Mouse (Mus musculus): ENCODE results near the gene Scamp2. TPM values are rescaled to one million over a fixed set of nuclear protein-coding genes. Genes with fewer than 3 reads are reported as not detected.

The Scamp2 gene
- 24.9 and 25.7 TPM in 2 replicates for polyA plus RNA-seq (2015; fragmentation: Nextera tagmentation; extraction: Ambion mirVana)

GRCm38 (mm10) chr9:57560861-57561710 lies at the start of gene Scamp2:
Scamp2 (plus strand) TSS chr9:57560943.
- Histone ChIP-seq H3K9me3 (replicated peaks) (no peaks in the 10 kb centered on the region), H3K4me2 (peak within 1 kb of the TSS; percentile 81), H3K27ac (replicated peaks) (peak within 1 kb of the TSS; percentile 75), H3K36me3 (replicated peaks) (no peaks in the 10 kb centered on the region), H3K4me3 (replicated peaks) (peak within 1 kb of the TSS; percentile 74), H3K9ac (peak within 1 kb of the TSS; percentile 69), H3K27me3 (peaks cover 8% of the 10 kb centered on the region), H3K4me1 (replicated peaks) (peaks cover 43% of the 10 kb centered on the region)
- ATAC-seq (ENCODE audit: insufficient read depth) = peak; percentile 99
- WGBS (ENCODE audit: insufficient replicate concordance) = under 1% methylated on average over 37 of the region's 37 CpGs

- H3K27ac ChIP-seq (replicated peaks) = no peak overlapping the region
- H3K36me3 ChIP-seq (replicated peaks) = no peaks in the 10 kb centered on the region
- no peak overlapping the region for H3K4me3 ChIP-seq (replicated peaks)
- WGBS (ENCODE audit: insufficient replicate concordance) = 9% methylated on average over 3 of the region's 3 CpGs
- no peak overlapping the region for H3K4me2 ChIP-seq
- H3K9ac ChIP-seq = no peak overlapping the region
- H3K4me1 ChIP-seq (replicated peaks) = peaks cover 11% of the 10 kb centered on the region
- no peaks in the 10 kb centered on the region for H3K9me3 ChIP-seq (replicated peaks)
- peaks cover 12% of the 10 kb centered on the region; the same call in 1 of the 2 replicates for H3K27me3 ChIP-seq
- ATAC-seq (ENCODE audit: insufficient read depth) = no peak
Observed at GRCm38 (mm10) chr9:57517113-57517512, 43.6 kb upstream of the Scamp2 start.

- no peaks in the 10 kb centered on the region for H3K36me3 ChIP-seq (replicated peaks)
- peak overlapping the region; percentile 93 for H3K4me3 ChIP-seq (replicated peaks)
- 27% methylated on average over 16 of the region's 16 CpGs for WGBS (ENCODE audit: insufficient replicate concordance)
- peak overlapping the region; percentile 79 for H3K27ac ChIP-seq (replicated peaks)
- H3K27me3 ChIP-seq = no peaks in the 10 kb centered on the region
- peak overlapping the region; percentile 97 for H3K9ac ChIP-seq
- ATAC-seq (ENCODE audit: insufficient read depth) = peak; percentile 6; the same call in 1 of the 2 replicates
- peak overlapping the region; percentile 77 for H3K4me2 ChIP-seq
- H3K9me3 ChIP-seq (replicated peaks) = no peaks in the 10 kb centered on the region
- peaks cover 42% of the 10 kb centered on the region for H3K4me1 ChIP-seq (replicated peaks)
Observed at GRCm38 (mm10) chr9:57520375-57521055, 40.2 kb upstream of the Scamp2 start.

- under 1% methylated on average over 95 of the region's 95 CpGs for WGBS (ENCODE audit: insufficient replicate concordance)
Observed at GRCm38 (mm10) chr9:57521056-57521911, 39.5 kb upstream of the Scamp2 start, which contains the start of gene Cox5a. Cox5a (plus strand) TSS chr9:57521274.

GRCm38 (mm10) chr9:57522114-57522860 lies 38.5 kb upstream of the Scamp2 start:
- Histone ChIP-seq H3K27me3 (no peaks in the 10 kb centered on the region), H3K36me3 (replicated peaks) (no peaks in the 10 kb centered on the region), H3K4me2 (peak overlapping the region; percentile 77), H3K27ac (replicated peaks) (peak overlapping the region; percentile 96), H3K9ac (peak overlapping the region; percentile 97), H3K9me3 (replicated peaks) (no peaks in the 10 kb centered on the region), H3K4me1 (replicated peaks) (peaks cover 57% of the 10 kb centered on the region), H3K4me3 (replicated peaks) (peak overlapping the region; percentile 93)
- WGBS (ENCODE audit: insufficient replicate concordance) = 30% methylated on average over 7 of the region's 7 CpGs
- ATAC-seq (ENCODE audit: insufficient read depth) = no peak

More at GRCm38 (mm10) chr9:57521056-57521911, 39.5 kb upstream of the Scamp2 start, which contains the start of gene Cox5a:
- no peaks in the 10 kb centered on the region for H3K36me3 ChIP-seq (replicated peaks)
- H3K27ac ChIP-seq (replicated peaks) = peak within 1 kb of the TSS; percentile 96
- no peaks in the 10 kb centered on the region for H3K27me3 ChIP-seq
- peaks cover 49% of the 10 kb centered on the region for H3K4me1 ChIP-seq (replicated peaks)
- H3K9me3 ChIP-seq (replicated peaks) = no peaks in the 10 kb centered on the region
- peak within 1 kb of the TSS; percentile 93 for H3K4me3 ChIP-seq (replicated peaks)
- peak within 1 kb of the TSS; percentile 97 for H3K9ac ChIP-seq
- H3K4me2 ChIP-seq = peak within 1 kb of the TSS; percentile 77
- ATAC-seq (ENCODE audit: insufficient read depth) = peak; percentile 98

- peak overlapping the region; percentile 77 for H3K4me2 ChIP-seq
- no peaks in the 10 kb centered on the region for H3K9me3 ChIP-seq (replicated peaks)
- WGBS (ENCODE audit: insufficient replicate concordance) = 54% methylated on average over 4 of the region's 4 CpGs
- peaks cover 57% of the 10 kb centered on the region for H3K4me1 ChIP-seq (replicated peaks)
- peak overlapping the region; percentile 93 for H3K4me3 ChIP-seq (replicated peaks)
- H3K9ac ChIP-seq = no peak overlapping the region
- no peaks in the 10 kb centered on the region for H3K36me3 ChIP-seq (replicated peaks)
- H3K27ac ChIP-seq (replicated peaks) = no peak overlapping the region
- no peaks in the 10 kb centered on the region for H3K27me3 ChIP-seq
- ATAC-seq (ENCODE audit: insufficient read depth) = no peak
Observed at GRCm38 (mm10) chr9:57522861-57523246, 37.9 kb upstream of the Scamp2 start.

GRCm38 (mm10) chr9:57523754-57524153 lies 37.0 kb upstream of the Scamp2 start:
- H3K27ac ChIP-seq (replicated peaks) = no peak overlapping the region
- no peak for ATAC-seq (ENCODE audit: insufficient read depth)
- 41% methylated on average over 1 of the region's 1 CpGs for WGBS (ENCODE audit: insufficient replicate concordance)
- H3K4me3 ChIP-seq (replicated peaks) = no peak overlapping the region
- H3K9me3 ChIP-seq (replicated peaks) = no peaks in the 10 kb centered on the region
- no peaks in the 10 kb centered on the region for H3K27me3 ChIP-seq
- no peak overlapping the region for H3K9ac ChIP-seq
- 0 out of 2 replicates have a peak, but pooled peaks cover 3% of the 10 kb centered on the region for H3K36me3 ChIP-seq (replicated peaks)
- H3K4me1 ChIP-seq (replicated peaks) = peaks cover 57% of the 10 kb centered on the region
- H3K4me2 ChIP-seq = no peak overlapping the region

- no peak overlapping the region for H3K27ac ChIP-seq (replicated peaks)
- H3K9ac ChIP-seq = no peak overlapping the region
- H3K4me2 ChIP-seq = no peak overlapping the region
- peaks cover 57% of the 10 kb centered on the region for H3K4me1 ChIP-seq (replicated peaks)
- H3K9me3 ChIP-seq (replicated peaks) = no peaks in the 10 kb centered on the region
- peaks cover 10% of the 10 kb centered on the region for H3K36me3 ChIP-seq (replicated peaks)
- no peak for ATAC-seq (ENCODE audit: insufficient read depth)
- no peak overlapping the region for H3K4me3 ChIP-seq (replicated peaks)
- H3K27me3 ChIP-seq = no peaks in the 10 kb centered on the region
Observed at GRCm38 (mm10) chr9:57524439-57524838, 36.3 kb upstream of the Scamp2 start.

GRCm38 (mm10) chr9:57525516-57525915 lies 35.2 kb upstream of the Scamp2 start:
- no peak for ATAC-seq (ENCODE audit: insufficient read depth)
- WGBS (ENCODE audit: insufficient replicate concordance) = 56% methylated on average over 2 of the region's 2 CpGs
- Histone ChIP-seq H3K36me3 (replicated peaks) (peaks cover 12% of the 10 kb centered on the region), H3K27me3 (no peaks in the 10 kb centered on the region), H3K4me3 (replicated peaks) (no peak overlapping the region), H3K4me1 (replicated peaks) (peaks cover 54% of the 10 kb centered on the region), H3K9ac (no peak overlapping the region; the same call in 1 of the 2 replicates), H3K27ac (replicated peaks) (no peak overlapping the region), H3K4me2 (no peak overlapping the region), H3K9me3 (replicated peaks) (no peaks in the 10 kb centered on the region)

GRCm38 (mm10) chr9:57526435-57526834 lies 34.3 kb upstream of the Scamp2 start:
- H3K4me3 ChIP-seq (replicated peaks) = no peak overlapping the region
- no peak overlapping the region for H3K9ac ChIP-seq
- H3K27me3 ChIP-seq = no peaks in the 10 kb centered on the region
- H3K27ac ChIP-seq (replicated peaks) = no peak overlapping the region
- no peak for ATAC-seq (ENCODE audit: insufficient read depth)
- peaks cover 19% of the 10 kb centered on the region for H3K36me3 ChIP-seq (replicated peaks)
- H3K4me2 ChIP-seq = no peak overlapping the region
- H3K4me1 ChIP-seq (replicated peaks) = peaks cover 51% of the 10 kb centered on the region
- no peaks in the 10 kb centered on the region for H3K9me3 ChIP-seq (replicated peaks)
